Mouse (Mus musculus) kidney, postnatal 0 days (tissue): ENCODE measurements at regions not wholly inside any gene's neighbourhood (a gene's known extent, or its start where the extent isn't known, plus 50 kb on each side); places are given as distances from the start of the nearest gene placed in this dataset. TPM values are rescaled to one million over a fixed set of nuclear protein-coding genes. Genes with fewer than 3 reads are reported as not detected.
A peak's percentile ranks its signal among the peaks of the same experiment; 100 is the strongest.

Experiments
- ATAC-seq: fragments of 200-750 bp; cut with Nextera tagmentation; replicated peaks from 2 replicates; pipeline ENCODE4 v1.8.0; 2017; ENCODE audit warnings: low read depth, moderate number of reproducible peaks, moderate TSS enrichment, moderate library complexity; ENCODE audit not compliant: low FRiP score
- DNase-seq: peaks from one replicate; pipeline ENCODE4 v3.0.0-alpha.2; 2016; ENCODE audit warnings: low spot score
- H3K27ac ChIP-seq: fragments of 300-500 bp; sonication (generic); 2 replicates; pipeline ENCODE4 v1.5.1; 2014; ENCODE audit warnings: mild to moderate bottlenecking
- H3K27me3 ChIP-seq: fragments of 300-500 bp; sonication (generic); 2 replicates; pipeline ENCODE4 v1.6.1; 2014; ENCODE audit warnings: low read length, mixed read lengths; ENCODE audit not compliant: insufficient read depth
- H3K36me3 ChIP-seq: fragments of 300-500 bp; sonication (generic); 2 replicates; pipeline ENCODE4 v1.6.1; 2014; ENCODE audit warnings: low read length, mixed read lengths; ENCODE audit not compliant: insufficient read depth
- H3K4me1 ChIP-seq: fragments of 300-500 bp; sonication (generic); replicated peaks from 2 replicates; pipeline ENCODE4 v1.6.1; 2014; ENCODE audit warnings: antibody characterized with exemption, low read length, mixed read lengths; ENCODE audit not compliant: insufficient read depth
- H3K4me2 ChIP-seq: fragments of 300-500 bp; sonication (generic); 2 replicates; pipeline ENCODE4 v1.6.1; 2014; ENCODE audit warnings: mild to moderate bottlenecking, low read length, moderate library complexity, mixed read lengths
- H3K4me3 ChIP-seq: fragments of 300-500 bp; sonication (generic); replicated peaks from 2 replicates; pipeline ENCODE4 v1.5.1; 2014; ENCODE audit warnings: low read depth, low read length
- H3K9ac ChIP-seq: fragments of 300-500 bp; sonication (generic); 2 replicates; pipeline ENCODE4 v1.6.1; 2014; ENCODE audit warnings: low read depth, low read length
- H3K9me3 ChIP-seq: fragments of 300-500 bp; sonication (generic); replicated peaks from 2 replicates; pipeline ENCODE4 v1.6.1; 2016; ENCODE audit warnings: low read length, inconsistent platforms, mixed read lengths
- CTCF ChIP-seq: IDR thresholded peaks from 2 replicates; pipeline ENCODE4 v1.5.1; 2016; ENCODE audit warnings: antibody characterized with exemption, low read depth, mild to moderate bottlenecking, moderate library complexity
- WGBS: fragments of 180-500 bp; shearing (Covaris S2); extraction: QIAGEN DNeasy Blood & Tissue Kit; methylation state at CpG from one replicate; pipeline ENCODE4 v1.1.7; 2014; 5-methylcytosine and 5-hydroxymethylcytosine counted together
- microRNA counts: library from miRNA; unstranded; fragments of <30 nt; microRNA quantifications from one replicate; lab custom pipeline; 2015
- microRNA-seq: library from miRNA; unstranded; fragments of <30 nt; microRNA quantifications from one replicate; pipeline ENCODE4, GENCODE M21; 2016

DNA sequence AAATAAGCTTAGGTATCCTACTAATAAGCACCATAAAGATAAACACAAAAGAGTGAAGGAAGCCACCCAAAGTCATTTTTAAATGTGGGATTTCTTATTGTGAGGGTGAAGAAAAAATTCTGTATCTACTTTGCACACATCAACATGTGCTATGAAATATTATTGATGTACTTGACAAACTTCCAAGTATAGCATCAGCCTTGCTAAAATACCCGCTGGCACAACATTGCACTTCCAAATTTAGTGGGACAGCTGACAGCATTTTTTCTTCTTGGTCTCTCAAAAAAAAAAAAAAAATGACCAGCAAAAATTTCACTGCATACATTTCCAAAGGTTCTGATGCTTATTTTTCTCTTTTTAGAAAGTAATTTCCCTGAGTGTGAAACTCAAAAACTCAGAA, 101.9 kb upstream of the Tll1 start:
- no peak for TF ChIP-seq CTCF
- H3K4me3 ChIP-seq: no peak overlapping the region
- no peak overlapping the region for H3K4me2 ChIP-seq
- no peak overlapping the region for H3K9ac ChIP-seq
- no peaks in the 10 kb centered on the region for H3K4me1 ChIP-seq
- no peaks in the 10 kb centered on the region for H3K9me3 ChIP-seq
- DNase-seq: no peak
- H3K36me3 ChIP-seq: no peaks in the 10 kb centered on the region
- H3K27ac ChIP-seq: no peak overlapping the region
- 68% methylated on average over 1 of the region's 1 CpGs for WGBS
- no peaks in the 10 kb centered on the region for H3K27me3 ChIP-seq
- ATAC-seq: no peak

DNA sequence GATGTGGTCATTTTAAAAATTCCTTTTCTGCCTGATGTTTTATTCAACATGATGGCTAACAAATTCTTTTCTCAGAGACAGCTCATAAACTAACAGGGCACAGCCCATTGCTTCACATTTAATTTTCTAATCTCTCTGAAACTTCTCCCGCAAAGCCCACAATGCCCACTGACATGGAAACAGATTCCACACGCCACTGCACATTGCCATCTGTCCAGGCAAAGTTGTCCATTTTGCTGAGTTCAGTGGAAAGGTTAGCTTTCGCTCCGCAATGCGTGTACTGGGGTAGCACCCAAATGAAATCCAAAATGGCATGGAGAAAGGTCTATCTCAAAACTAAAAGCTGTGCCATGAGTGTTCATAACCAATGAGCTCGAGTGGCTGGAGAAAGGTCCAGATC, 76.7 kb upstream of the Tll1 start:
- no peak for TF ChIP-seq CTCF
- no peak overlapping the region for H3K27ac ChIP-seq
- H3K9me3 ChIP-seq: no peaks in the 10 kb centered on the region
- H3K4me3 ChIP-seq: no peak overlapping the region
- ATAC-seq (no peak), DNase-seq (no peak)
- no peaks in the 10 kb centered on the region for H3K27me3 ChIP-seq
- no peaks in the 10 kb centered on the region for H3K36me3 ChIP-seq
- H3K4me2 ChIP-seq: no peak overlapping the region
- 86% methylated on average over 6 of the region's 6 CpGs for WGBS
- no peaks in the 10 kb centered on the region for H3K4me1 ChIP-seq
- H3K9ac ChIP-seq: no peak overlapping the region

DNA sequence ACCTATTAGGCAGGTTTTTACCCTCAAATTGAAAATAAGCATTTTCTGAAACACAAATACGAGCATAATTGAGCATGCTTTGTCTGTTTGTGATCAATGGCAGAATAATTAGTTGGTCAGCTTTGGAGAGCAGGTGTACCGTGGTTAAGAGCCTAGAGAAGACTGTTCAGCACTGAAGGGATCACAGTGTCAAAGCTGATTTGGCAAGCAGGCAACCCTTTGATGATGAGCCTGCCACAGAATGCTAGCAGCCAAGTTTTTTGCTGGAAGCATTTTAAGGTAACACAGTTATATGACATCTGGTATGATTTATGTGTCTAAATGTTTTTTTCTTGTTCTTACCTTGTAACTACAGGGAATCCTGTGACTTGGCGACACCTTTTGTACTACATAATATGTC, 75.5 kb upstream of the Tll1 start:
- TF ChIP-seq CTCF: no peak
- H3K36me3 ChIP-seq: no peaks in the 10 kb centered on the region
- WGBS: 71% methylated on average over 3 of the region's 3 CpGs

DNA sequence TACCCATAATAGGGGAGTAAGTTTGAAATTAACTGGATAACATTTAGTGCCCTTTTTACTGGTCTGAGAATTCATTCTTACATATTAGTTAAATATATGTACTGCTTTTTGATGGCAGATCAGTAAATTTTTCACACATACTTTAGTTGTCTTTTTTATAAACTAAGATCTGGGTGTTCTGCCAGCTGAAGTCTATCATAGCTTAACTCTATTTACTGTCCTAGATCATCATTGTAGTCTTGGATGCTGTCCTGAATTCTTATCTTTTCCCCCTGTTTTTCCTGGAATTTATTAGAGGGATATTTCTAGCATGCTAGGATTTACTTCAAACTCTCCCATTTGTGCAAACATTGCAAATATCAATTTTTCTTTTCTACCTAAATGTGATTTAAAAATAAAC, 74.3 kb upstream of the Tll1 start:
- no peaks in the 10 kb centered on the region for H3K9me3 ChIP-seq
- DNase-seq: peak; percentile 15
- H3K27me3 ChIP-seq: no peaks in the 10 kb centered on the region
- no peak overlapping the region for H3K4me3 ChIP-seq
- no peak overlapping the region for H3K4me2 ChIP-seq
- no peaks in the 10 kb centered on the region for H3K4me1 ChIP-seq
- H3K27ac ChIP-seq: no peak overlapping the region
- H3K9ac ChIP-seq: no peak overlapping the region
- ATAC-seq: no peak
- no peaks in the 10 kb centered on the region for H3K36me3 ChIP-seq
- TF ChIP-seq CTCF: no peak

More for the DNA sequence above, 75.5 kb upstream of the Tll1 start:
- ATAC-seq: no peak
- H3K4me1 ChIP-seq: no peaks in the 10 kb centered on the region
- no peaks in the 10 kb centered on the region for H3K27me3 ChIP-seq
- H3K9ac ChIP-seq: no peak overlapping the region
- no peak for DNase-seq
- no peak overlapping the region for H3K27ac ChIP-seq
- H3K9me3 ChIP-seq: no peaks in the 10 kb centered on the region
- H3K4me3 ChIP-seq: no peak overlapping the region
- no peak overlapping the region for H3K4me2 ChIP-seq

DNA sequence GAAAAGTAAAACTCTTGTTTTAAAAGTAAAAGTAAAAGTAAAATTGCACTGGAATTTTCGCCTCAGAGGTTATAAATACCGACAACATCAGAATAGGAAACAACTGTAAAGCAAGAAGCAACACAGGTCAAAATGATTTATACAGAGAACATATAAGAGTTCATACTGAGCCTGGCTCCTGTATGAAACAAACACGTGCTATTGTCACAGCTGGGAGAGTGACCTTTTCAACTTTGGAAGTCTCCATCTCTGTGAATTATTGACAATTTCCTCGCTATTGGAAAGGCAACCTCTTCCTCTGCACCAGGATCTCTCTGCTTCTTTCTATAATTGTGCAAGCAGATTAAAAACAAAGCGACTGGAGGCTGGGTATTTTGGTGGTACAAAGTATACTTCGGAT, 70.0 kb upstream of the Tll1 start:
- peak; percentile 62 for DNase-seq
- ATAC-seq: 0 out of 2 replicates have a peak, but pooled peaks have one; percentile 49

DNA sequence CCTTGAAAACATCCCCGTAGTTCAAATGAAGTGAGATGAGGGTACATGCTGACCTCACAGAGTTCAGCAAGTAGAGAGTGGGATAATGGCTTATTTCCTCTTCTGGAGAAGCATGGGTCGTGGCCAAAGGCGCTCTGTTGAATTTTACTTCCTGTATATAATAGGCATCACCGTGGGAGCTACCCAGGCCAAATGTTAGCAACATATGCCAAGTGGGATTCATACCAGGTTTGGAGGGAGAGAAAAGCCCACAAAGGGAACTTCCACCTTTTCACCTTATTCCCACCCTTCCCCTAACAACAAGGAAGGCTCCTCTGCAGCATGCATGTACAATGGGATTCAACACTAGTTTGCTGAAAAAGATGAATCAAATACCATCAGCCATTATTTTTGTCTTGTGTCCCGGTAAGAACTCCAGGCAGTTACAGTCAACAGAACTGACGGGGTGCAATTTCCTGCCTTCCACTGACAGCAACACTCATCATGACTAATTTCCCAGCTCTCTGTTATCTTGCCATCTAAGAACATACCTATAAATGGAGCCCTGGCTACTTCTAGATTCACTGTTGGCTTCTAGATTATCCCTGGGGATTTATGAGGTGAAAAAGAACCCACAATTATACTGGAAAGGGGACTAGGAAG, 59.4 kb upstream of the Tll1 start:
- Histone ChIP-seq H3K4me1 (no peaks in the 10 kb centered on the region), H3K9me3 (no peaks in the 10 kb centered on the region), H3K4me3 (no peak overlapping the region), H3K36me3 (no peaks in the 10 kb centered on the region), H3K4me2 (no peak overlapping the region), H3K9ac (no peak overlapping the region), H3K27me3 (no peaks in the 10 kb centered on the region), H3K27ac (no peak overlapping the region)
- DNase-seq (no peak), ATAC-seq (no peak)
- TF ChIP-seq CTCF: no peak
- 65% methylated on average over 6 of the region's 6 CpGs for WGBS

More for the DNA sequence above, 70.0 kb upstream of the Tll1 start:
- H3K9ac ChIP-seq: no peak overlapping the region
- TF ChIP-seq CTCF: no peak
- H3K36me3 ChIP-seq: no peaks in the 10 kb centered on the region
- no peaks in the 10 kb centered on the region for H3K4me1 ChIP-seq
- no peaks in the 10 kb centered on the region for H3K27me3 ChIP-seq
- no peak overlapping the region for H3K27ac ChIP-seq
- no peak overlapping the region for H3K4me3 ChIP-seq
- H3K4me2 ChIP-seq: no peak overlapping the region
- WGBS: 44% methylated on average over 6 of the region's 6 CpGs
- no peaks in the 10 kb centered on the region for H3K9me3 ChIP-seq

MicroRNA genes in the stretch of these regions (microRNA counts, 519-probe panel; counts per million panel counts)
- 330 counts per million, percentile 68 among the panel's probes with 10 or more counts for microRNA mmu-miR-710 (lab: Ali Mortazavi, UCI)

Small RNAs in the stretch of these regions (microRNA-seq; reads per million reads assigned to microRNA genes)
- not detected for gene Mir710
